Mouse (Mus musculus) heart, adult 2 months (tissue): ENCODE results near the gene Tcta. TPM values are rescaled to one million over a fixed set of nuclear protein-coding genes. Genes with fewer than 3 reads are reported as not detected.

Experiments used
- DNase-seq, 2 experiments: peaks; one replicate each; pipeline ENCODE4 v3.0.0; 2021
- H3K27ac ChIP-seq: fragments of 200-600 bp; 2 replicates; pipeline ENCODE4 v1.8.1; 2022
- H3K27me3 ChIP-seq: fragments of 200-500 bp; 2 replicates; pipeline ENCODE4 v1.6.1; 2012; ENCODE audit warnings: mild to moderate bottlenecking, low read length, inconsistent platforms, mixed read lengths; ENCODE audit not compliant: control insufficient read depth, insufficient read depth
- H3K36me3 ChIP-seq: fragments of 200-500 bp; 2 replicates; pipeline ENCODE4 v1.6.1; 2012; ENCODE audit warnings: low read length, inconsistent platforms; ENCODE audit not compliant: control insufficient read depth, insufficient read depth
- H3K4me1 ChIP-seq: fragments of 200-500 bp; 2 replicates; pipeline ENCODE4 v1.6.1; 2011; ENCODE audit warnings: low read length; ENCODE audit not compliant: control insufficient read depth, insufficient read depth
- H3K4me3 ChIP-seq: fragments of 200-600 bp; 2 replicates; pipeline ENCODE4 v1.8.1; 2022
- H3K79me2 ChIP-seq: fragments of 200-500 bp; replicated peaks from 2 replicates; pipeline ENCODE4 v1.6.1; 2012; ENCODE audit warnings: mild to moderate bottlenecking, inconsistent platforms, low read length, moderate library complexity, mixed read lengths; ENCODE audit not compliant: control insufficient read depth, insufficient read depth
- H3K9ac ChIP-seq: fragments of 200-500 bp; 2 replicates; pipeline ENCODE4 v1.6.1; 2012; ENCODE audit warnings: low read depth, mild to moderate bottlenecking, control low read depth, inconsistent platforms, low read length, mixed read lengths
- CTCF ChIP-seq: fragments of 200-600 bp; IDR thresholded peaks from 2 replicates; pipeline ENCODE4 v1.8.1; 2022; ENCODE audit warnings: antibody characterized with exemption, mild to moderate bottlenecking, moderate library complexity
- EP300 ChIP-seq: fragments of 200-500 bp; IDR thresholded peaks from 2 replicates; pipeline ENCODE4 v1.6.1; 2011; ENCODE audit warnings: low read depth, low read length, control low read depth; ENCODE audit not compliant: insufficient read depth
- POLR2A ChIP-seq: fragments of 200-500 bp; IDR thresholded peaks from 2 replicates; pipeline ENCODE4 v1.6.1; 2011; ENCODE audit warnings: mild to moderate bottlenecking, low read depth, low read length, control low read depth; ENCODE audit not compliant: insufficient read depth
- WGBS: fragments of 180-500 bp; shearing (Covaris S2); methylation state at CpG from one replicate; pipeline ENCODE4 v1.1.7; 2018; 5-methylcytosine and 5-hydroxymethylcytosine counted together
- intact Hi-C: fragments of 180-260 bp; cut with DNase I; formaldehyde crosslinking; loops from one replicate; pipeline ENCODE4 v1.15.1; 2025
- polyA plus RNA-seq: library from polyadenylated mRNA; depleted of rRNA; stranded (reverse); fragments of >200 nt; gene quantifications from 2 replicates; pipeline ENCODE4 v1.2.3, GENCODE M21; 2012
- total RNA-seq, 2 experiments: library from RNA; stranded (reverse); gene quantifications; 2 replicates each; pipeline ENCODE4 v1.2.3; 2021

Gene Tcta
- total and polyA plus RNA-seq, 3 experiments: 50.5 to 64.8 (median 52.8) TPM

DNA sequence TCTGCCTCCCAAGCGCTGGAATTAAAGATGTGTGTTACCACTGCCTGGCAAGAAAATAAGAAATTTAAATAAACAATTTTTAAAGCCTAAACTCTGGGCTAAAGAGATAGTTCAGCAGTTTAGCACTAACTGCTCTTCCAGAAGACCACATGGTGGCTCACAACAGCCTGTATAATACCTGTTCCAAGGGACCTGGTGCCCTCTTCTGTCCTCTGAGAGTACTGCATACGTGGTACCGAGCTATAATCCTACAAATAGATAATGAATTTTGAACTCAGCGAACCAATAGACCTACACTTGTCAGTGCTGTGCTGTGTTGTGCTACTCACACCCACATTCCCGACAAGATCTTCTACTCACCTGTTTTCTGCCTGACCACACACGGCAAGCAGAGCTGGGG is 21.6 kb downstream of the Tcta start:
- Histone ChIP-seq H3K36me3 (no peaks in the 10 kb centered on the region; the same call in 1 of the 2 replicates), H3K4me1 (peaks cover 6% of the 10 kb centered on the region), H3K4me3 (no peak overlapping the region), H3K27ac (no peak overlapping the region), H3K9ac (no peak overlapping the region), H3K79me2 (no peaks in the 10 kb centered on the region), H3K27me3 (no peaks in the 10 kb centered on the region)
- TF ChIP-seq EP300 (peak; percentile 87), POLR2A (no peak), CTCF (peak; percentile 100)
- peak; percentile 65 to 81 for DNase-seq
- WGBS: 7% methylated on average over 6 of the region's 6 CpGs
- intact Hi-C loops: loop anchor here (1.0 to 5.0 kb wide), 4 partner anchors 37 to 189 kb away; no protein-coding TSS in a partner anchor

DNA sequence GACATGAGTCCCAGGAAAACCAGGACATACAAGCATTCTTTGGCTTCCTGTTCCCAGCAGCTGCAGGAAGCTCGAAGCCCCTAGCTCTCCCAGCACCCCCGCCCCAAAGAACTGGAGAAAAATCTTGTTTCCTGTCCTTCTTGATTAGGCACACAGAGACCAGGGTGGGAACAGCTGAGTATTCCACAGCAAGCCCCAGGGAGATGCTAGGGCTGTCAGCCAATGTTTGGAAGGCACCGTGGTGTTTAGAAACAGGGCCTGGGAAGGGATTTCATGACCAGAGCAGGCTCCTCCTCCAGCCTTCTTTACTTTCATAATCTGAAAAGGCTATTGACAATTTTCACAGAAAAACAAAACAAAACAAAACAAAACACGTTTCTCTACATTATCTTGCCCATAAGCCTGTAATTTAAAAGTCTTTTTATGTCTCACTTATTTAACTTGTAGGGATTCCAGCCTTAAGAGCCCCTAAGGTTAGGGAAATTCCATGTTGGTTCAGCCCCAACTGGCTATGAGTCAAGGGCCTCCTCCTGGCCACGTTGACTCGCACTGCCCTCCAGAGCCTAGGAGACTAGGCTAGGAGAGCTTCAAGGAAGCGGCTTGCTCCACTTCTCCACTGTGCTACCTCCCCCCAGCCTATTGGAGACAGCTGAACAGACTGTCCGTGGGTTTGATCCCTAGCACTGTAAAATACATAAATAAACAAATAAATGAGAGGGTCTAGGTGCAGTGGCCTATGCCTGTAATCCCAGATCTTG is 25.7 kb downstream of the Tcta start:
- TF ChIP-seq POLR2A: peak; percentile 60
- TF ChIP-seq CTCF: peak; percentile 33; the same call in 1 of the 2 replicates
- peak; percentile 67 for TF ChIP-seq EP300
- peak; percentile 89 to 91 for DNase-seq
- H3K79me2 ChIP-seq: no peaks in the 10 kb centered on the region
- no peaks in the 10 kb centered on the region for H3K27me3 ChIP-seq
- intact Hi-C loops: loop anchor here (2.0 to 5.0 kb wide), 3 partner anchors 17 to 143 kb away; partner anchors contain the start of gene Dag1
- WGBS: 12% methylated on average over 8 of the region's 8 CpGs
- H3K27ac ChIP-seq: peak overlapping the region; percentile 92
- no peaks in the 10 kb centered on the region; the same call in 1 of the 2 replicates for H3K36me3 ChIP-seq
- peak overlapping the region; percentile 26; the same call in 1 of the 2 replicates for H3K4me3 ChIP-seq
- peaks cover 8% of the 10 kb centered on the region for H3K4me1 ChIP-seq
- H3K9ac ChIP-seq: peak overlapping the region; percentile 54

DNA sequence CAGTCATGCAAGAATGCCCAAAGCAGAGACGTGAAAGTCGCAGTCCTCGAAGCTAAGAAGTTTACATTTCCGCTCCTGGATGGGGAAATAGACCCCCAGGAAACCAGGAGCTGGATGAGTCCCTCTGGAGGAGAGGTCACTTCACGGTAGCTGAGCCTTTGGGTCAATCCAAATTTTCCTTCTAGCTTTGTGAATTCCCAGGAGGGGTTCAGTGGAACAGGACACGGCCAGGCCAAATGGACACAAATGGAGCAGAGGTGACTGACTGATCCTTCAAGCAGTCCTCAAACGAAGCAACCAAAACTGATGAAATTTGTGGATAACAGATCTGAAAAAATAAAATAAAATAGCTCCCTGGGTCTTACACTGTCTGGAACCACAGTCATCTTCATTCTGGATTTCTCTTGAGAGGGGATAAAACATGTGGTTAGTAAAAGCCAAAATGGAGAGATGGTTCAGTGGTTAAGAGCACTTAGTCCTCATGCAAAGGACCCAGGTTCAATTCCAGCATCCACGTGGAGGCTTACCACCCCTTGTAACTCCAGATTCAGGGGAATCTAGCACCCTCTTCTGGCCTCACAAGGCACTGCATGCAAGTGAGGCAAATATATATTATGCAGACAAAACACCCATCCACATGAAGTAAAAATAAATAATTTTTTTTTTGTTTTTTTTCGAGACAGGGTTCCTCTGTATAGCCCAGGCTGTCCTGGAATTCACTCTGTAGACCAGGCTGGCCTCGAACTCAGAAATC is 27.1 kb downstream of the Tcta start:
- Histone ChIP-seq H3K9ac (no peak overlapping the region), H3K36me3 (no peaks in the 10 kb centered on the region; the same call in 1 of the 2 replicates), H3K4me3 (no peak overlapping the region), H3K79me2 (no peaks in the 10 kb centered on the region), H3K27me3 (no peaks in the 10 kb centered on the region), H3K27ac (peak overlapping the region; percentile 92), H3K4me1 (peaks cover 7% of the 10 kb centered on the region)
- DNase-seq: peak in 1 of 2 experiments; percentile 49
- TF ChIP-seq EP300 (no peak), CTCF (peak; percentile 78)
- WGBS: 65% methylated on average over 10 of the region's 10 CpGs
- intact Hi-C loops: no loop called here

DNA sequence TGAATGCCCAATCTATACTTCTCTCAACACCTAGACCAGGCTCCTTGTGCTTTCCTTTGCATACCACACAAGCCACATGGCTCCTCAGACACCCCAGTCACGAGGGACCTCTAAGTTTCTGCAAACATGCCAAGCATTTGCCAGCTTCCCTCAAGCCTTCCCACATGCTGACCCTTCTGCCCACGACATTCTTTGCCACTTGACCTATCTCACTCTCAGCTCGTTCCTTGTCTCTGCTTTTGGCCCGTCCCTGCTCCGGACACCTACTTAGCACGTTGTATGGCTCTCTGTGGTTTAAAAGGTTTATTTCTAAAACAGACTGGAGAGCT is 30.7 kb downstream of the Tcta start:
- no peak for DNase-seq
- Histone ChIP-seq H3K27ac (no peak overlapping the region; the same call in 1 of the 2 replicates), H3K4me3 (no peak overlapping the region), H3K27me3 (no peaks in the 10 kb centered on the region), H3K79me2 (no peaks in the 10 kb centered on the region; the same call in 1 of the 2 replicates), H3K9ac (no peak overlapping the region), H3K4me1 (peaks cover 3% of the 10 kb centered on the region; the same call in 1 of the 2 replicates), H3K36me3 (no peaks in the 10 kb centered on the region)
- 39% methylated on average over 6 of the region's 6 CpGs for WGBS
- intact Hi-C loops: no loop called here
- TF ChIP-seq EP300: no peak
- no peak for TF ChIP-seq CTCF
- TF ChIP-seq POLR2A: no peak

DNA sequence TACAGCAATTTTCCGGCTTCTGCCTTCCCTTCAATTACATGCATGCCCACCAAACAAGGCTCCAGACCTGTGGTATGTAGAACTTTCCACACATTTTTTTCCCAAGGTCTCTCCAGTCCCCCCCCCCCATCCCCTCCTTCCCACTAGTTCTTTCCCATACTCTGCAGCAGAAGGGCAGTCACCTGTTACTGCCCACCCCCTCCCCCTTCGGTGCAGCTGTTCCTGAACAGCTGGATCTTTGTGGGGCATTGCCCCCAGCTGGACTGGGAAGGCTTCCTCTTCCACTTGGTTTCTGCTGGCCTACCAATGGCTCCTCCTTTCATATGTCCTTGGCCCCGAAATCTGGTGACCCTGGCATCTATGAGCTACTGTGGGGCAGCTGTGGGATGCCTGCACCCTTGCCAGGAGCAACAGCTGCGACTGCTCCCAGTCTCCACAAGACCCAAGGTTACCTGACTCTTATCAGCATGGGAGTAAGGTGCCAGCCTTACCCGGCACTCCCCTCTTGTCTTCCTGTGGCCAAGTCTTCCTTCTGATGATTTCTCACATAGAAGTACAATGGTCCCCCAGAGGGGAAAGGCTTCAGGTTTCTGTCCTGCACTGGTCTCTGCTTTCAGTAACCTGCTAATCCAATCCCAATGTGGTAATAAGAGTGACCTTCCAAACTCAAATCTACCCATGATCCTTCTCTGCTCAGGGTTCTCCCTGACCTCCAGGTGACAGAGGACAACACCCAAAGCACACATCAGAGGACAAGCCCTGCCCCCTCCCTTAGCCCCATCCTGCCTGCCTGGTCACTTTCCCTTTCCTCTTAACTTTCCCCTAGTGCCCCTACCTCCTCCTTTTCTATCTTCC is 31.3 kb downstream of the Tcta start:
- intact Hi-C loops: no loop called here
- no peak overlapping the region; the same call in 1 of the 2 replicates for H3K27ac ChIP-seq
- H3K79me2 ChIP-seq: no peaks in the 10 kb centered on the region; the same call in 1 of the 2 replicates
- no peak for DNase-seq
- H3K9ac ChIP-seq: no peak overlapping the region
- no peak overlapping the region for H3K4me3 ChIP-seq
- no peak for TF ChIP-seq CTCF
- H3K27me3 ChIP-seq: no peaks in the 10 kb centered on the region
- no peaks in the 10 kb centered on the region for H3K36me3 ChIP-seq
- 63% methylated on average over 5 of the region's 5 CpGs for WGBS
- peaks cover 3% of the 10 kb centered on the region; the same call in 1 of the 2 replicates for H3K4me1 ChIP-seq
